Mouse (Mus musculus): ENCODE measurements at regions not wholly inside any gene's neighbourhood (a gene's known extent, or its start where the extent isn't known, plus 50 kb on each side); places are given as distances from the start of the nearest gene placed in this dataset.

GRCm38 (mm10) chr13:115427091-115428033 lies 325.6 kb upstream of the Itga1 start:
- peak; percentile 69 for DNase-seq (ENCODE audit: low spot score)

- peak; percentile 43 for DNase-seq (ENCODE audit: low spot score)
Measured at GRCm38 (mm10) chr13:115425610-115426562, 324.1 kb upstream of the Itga1 start.

DNA sequence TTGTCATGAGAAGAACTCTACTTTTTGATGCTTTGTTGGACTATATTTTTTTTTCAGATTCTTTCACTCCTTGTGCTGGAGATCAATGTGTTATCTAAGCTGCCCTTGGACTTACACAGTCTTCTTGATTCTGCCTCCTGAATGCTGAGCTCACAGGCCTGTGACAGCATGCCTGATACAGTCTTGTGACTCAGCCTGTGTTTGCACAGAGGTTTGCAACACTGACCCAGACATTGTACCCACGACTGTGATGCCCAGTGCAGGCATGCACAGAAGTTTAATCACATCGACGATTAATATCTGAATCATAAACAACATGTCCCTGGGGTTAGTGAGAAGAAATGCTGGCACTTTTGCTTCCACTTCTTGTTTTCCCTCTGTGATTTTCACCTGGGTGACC lies 322.0 kb upstream of the Itga1 start:
- DNase-seq (ENCODE audit: low spot score) = no peak

DNA sequence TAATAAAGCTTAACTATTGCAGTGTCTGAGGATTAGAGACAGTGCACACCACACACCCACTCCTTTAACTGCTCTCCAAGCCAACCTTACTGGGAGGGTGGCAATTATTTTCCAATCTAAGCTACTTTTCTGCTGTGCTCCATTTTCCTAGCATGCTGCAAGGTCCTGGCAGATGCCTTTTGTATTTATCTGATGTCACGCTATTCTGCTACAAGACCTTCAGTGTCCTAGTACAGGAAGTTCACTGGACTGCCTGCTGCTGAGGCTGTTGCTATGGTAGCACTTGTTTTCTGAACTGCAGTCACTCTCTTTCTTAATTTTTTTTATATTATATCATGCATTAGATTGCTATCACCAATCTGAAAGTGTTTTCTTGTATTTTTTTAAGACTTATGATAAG lies 319.7 kb upstream of the Itga1 start:
- no peak for DNase-seq (ENCODE audit: low spot score)

- DNase-seq (ENCODE audit: low spot score) = peak; percentile 44
Measured at GRCm38 (mm10) chr13:115417829-115418228, 316.1 kb upstream of the Itga1 start.

GRCm38 (mm10) chr13:115413721-115414531 lies 312.2 kb upstream of the Itga1 start:
- no peak for DNase-seq (ENCODE audit: low spot score)

- DNase-seq (ENCODE audit: low spot score) = no peak
Measured at GRCm38 (mm10) chr13:115405916-115406315, 304.2 kb upstream of the Itga1 start.

- peak; percentile 61 for DNase-seq (ENCODE audit: low spot score)
Measured at GRCm38 (mm10) chr13:115400706-115401215, 299.0 kb upstream of the Itga1 start.

DNA sequence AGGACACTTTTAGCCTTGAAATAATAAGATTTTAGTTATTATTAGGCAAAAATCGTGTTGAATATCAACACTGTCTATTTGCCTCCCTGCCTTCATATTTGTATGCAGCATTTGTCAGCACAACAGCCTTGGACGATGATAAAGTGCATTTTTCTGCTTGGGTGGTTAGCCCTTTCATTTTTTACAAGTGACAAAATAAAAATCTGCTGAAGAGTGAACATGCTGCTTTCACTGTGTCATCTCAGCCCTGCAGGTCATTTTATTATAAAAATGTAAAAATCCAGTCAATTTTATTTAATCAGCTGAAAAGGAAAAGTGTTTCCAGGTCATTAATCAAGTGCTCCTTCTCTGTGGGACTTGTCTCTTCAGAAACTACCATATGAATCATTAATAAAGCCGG lies 277.9 kb upstream of the Itga1 start:
- peak; percentile 35 for DNase-seq (ENCODE audit: low spot score)

DNA sequence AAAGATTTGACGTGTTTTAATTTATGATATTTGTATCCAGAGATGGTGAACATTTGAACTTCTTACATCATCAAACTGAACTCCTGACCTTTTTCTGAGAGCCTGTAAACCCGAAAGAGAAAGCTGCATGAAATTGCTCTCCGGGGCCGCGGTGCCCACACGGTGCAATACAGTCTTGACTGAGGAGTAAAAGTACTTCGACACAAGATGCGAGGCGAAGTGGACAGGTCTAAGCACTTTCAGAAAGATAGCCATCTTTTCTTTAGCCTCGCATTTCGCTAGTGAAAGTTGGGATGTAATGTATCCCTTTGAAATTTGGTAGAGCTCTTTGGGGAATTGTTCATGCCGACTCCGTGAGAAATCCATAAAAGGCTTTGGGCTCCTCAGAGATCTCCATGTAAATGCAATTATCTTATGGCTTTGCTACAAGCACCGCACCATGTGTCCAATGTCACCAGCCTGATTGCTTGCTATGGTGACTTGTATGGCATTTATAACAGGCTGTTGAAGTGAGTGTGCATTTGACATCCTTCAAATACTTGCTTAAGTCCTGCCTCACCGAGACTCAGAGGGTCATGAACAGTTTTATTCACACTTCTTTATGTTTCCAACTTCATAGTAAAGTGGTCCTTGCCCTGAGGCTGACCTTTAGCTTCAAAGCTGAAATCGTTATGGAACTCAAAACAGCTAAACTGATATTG lies 274.6 kb upstream of the Itga1 start:
- no peak for DNase-seq (ENCODE audit: low spot score)

GRCm38 (mm10) chr13:115361457-115361856 lies 259.7 kb upstream of the Itga1 start:
- peak; percentile 74 for DNase-seq (ENCODE audit: low spot score)

DNA sequence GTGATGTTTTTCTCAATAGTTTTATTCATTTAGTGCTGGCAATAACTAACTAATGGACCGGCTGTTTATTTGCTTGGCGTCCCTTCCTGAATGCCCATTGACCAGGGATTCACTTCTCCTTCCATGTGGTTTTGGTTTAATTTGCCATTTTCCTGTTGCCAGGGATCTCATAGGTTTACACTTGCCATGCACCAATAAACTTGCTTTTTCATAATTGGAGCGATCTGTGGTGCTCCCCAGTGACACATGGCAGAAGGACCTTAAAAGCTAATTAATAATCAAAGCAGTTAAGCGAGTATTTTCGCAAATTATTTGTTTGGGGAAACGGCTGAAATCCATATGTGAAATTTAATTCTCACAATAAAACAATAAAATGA lies 245.2 kb upstream of the Itga1 start:
- no peak for DNase-seq (ENCODE audit: low spot score)

DNA sequence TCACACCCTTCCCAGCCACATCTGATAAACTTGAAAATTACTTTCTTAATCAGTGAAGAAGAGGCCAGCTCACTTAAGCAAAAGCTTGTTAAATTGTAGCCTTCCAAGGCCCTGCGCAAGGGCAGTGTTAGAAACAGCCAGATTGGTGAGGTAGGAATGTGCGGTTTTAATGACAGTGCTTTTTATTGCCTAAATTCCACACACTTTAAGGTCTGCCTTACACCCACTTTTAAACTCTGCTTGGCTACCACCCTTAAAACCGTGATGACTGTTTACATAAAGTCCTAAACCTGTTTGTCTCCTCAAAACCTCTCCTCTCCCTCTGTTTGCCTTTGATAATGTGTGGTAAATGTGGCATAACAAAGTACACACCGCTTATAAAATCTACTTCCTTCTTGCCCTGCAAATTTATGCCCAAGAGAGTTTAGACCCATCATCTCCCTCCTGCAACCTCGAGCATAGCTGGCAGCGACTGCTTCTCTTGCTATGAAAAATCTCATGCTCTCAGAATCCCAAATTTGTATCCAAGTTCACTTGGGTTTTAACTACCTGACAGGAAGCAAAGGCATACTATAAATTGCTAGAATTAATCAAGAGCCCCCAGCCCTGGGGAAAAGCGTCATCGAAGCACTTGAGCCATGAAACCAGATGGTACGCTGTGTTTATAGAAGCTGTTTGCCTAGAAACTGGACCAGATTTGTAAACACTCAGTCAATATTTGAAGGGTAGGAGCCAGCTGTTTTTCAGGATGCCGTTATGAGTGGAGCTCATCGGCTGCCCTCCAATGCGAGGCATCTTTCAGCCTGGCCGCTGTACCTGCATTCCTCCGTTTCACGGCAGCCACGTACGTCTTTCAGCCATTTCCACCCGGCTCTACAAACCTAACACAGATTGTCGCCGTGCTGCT lies 244.6 kb upstream of the Itga1 start:
- no peak for DNase-seq (ENCODE audit: low spot score)

GRCm38 (mm10) chr13:115329000-115329960 lies 227.5 kb upstream of the Itga1 start:
- DNase-seq (ENCODE audit: low spot score) = no peak

- no peak for DNase-seq (ENCODE audit: low spot score)
Measured at GRCm38 (mm10) chr13:115326294-115326693, 224.5 kb upstream of the Itga1 start.

GRCm38 (mm10) chr13:115316681-115317080 lies 214.9 kb upstream of the Itga1 start:
- no peak for DNase-seq (ENCODE audit: low spot score)

GRCm38 (mm10) chr13:115308586-115308985 lies 206.8 kb upstream of the Itga1 start:
- DNase-seq (ENCODE audit: low spot score) = no peak

- DNase-seq (ENCODE audit: low spot score) = peak; percentile 89
Measured at GRCm38 (mm10) chr13:115287371-115287770, 185.6 kb upstream of the Itga1 start.

DNA sequence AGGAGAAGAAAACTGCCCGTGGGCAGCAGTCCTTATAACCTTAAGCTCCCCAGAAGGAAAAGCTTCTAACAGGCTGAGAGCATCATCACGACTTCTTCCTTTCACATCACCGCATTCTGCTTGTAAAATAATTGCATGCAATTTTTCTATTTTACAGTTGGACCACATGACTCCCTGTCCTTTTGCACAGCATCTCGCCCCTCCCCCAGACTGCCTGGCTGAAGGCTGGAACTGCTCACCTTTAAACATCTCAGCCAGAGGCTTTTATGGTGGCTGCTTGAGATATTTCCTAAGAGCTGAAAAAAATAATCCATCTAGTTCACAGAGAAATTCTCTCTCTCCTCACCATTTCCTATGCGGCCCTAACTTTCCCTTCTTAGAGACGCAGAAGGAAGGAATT lies 164.4 kb upstream of the Itga1 start:
- DNase-seq (ENCODE audit: low spot score) = peak; percentile 13
